Mouse (Mus musculus) left cerebral cortex, postnatal 14 days (tissue): ENCODE data around the gene Mphosph9. TPM values are rescaled to one million over a fixed set of nuclear protein-coding genes. Genes with fewer than 3 reads are reported as not detected.
"Not testable (repeated sequence)": the region's sequence is repeated elsewhere in the genome, so short reads cannot be mapped to it uniquely, and the experiment has no call there.

Experiments used
- DNase-seq, 2 experiments: peaks; one replicate each; pipeline ENCODE4 v3.0.0; 2021 to 2022; ENCODE audit warnings: low spot score in 2 of 2, mixed read lengths in 1 of 2
- intact Hi-C: fragments of 180-260 bp; cut with DNase I; formaldehyde crosslinking; loops from one replicate; pipeline ENCODE4 v1.15.1; 2025
- total RNA-seq, 2 experiments: library from RNA; stranded (reverse); gene quantifications; 2 replicates each; pipeline ENCODE4 v1.2.3; 2021

The Mphosph9 gene
- total RNA-seq, 2 experiments from 2014 or later = 17.5 to 18.9 TPM

DNA sequence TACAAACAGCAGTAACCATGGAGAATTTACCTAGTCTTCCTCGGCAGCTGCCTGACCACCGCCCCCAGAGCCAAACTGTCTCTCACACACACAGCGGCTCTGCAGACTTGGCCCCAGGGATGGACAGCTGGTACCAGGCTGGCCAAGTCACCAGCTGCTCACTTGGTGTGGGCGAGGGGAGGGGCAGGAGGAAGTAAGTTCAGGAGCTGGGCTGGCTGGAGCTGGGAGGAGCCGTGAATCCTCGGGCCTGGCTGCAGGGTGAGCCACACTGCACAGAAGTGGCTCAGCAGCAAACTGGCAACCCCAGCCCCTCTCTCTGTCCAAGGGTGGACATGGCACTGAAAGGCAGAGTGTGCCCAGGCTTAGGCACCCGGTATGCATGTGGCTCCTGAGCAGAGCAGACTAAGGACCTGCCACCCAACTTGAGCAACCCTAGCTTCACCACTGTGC lies 23.4 kb upstream of the Mphosph9 start:
- intact Hi-C loops = no loop called here

DNA sequence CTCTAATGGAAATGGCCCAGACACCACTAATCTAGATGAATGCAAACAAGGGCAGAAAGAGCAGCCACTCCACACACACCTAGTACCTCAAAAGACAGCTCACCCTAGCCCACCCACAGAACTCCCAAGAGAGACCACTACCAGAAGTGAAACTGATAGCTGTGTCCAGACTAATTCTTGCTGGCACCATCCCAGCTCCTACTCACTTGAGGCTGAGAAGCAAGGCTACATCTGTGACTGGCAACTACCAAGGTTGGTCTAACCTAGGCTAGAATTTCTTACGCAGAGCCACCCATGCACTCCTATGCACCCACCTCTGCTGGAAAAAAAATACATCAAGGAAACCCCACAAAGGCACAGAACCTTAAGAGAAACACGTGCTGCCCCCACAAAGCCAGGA lies 22.6 kb upstream of the Mphosph9 start:
- intact Hi-C loops = no loop called here
- no peak for DNase-seq

More for the DNA sequence above, 23.4 kb upstream of the Mphosph9 start:
- DNase-seq = peak; percentile 70 to 89

DNA sequence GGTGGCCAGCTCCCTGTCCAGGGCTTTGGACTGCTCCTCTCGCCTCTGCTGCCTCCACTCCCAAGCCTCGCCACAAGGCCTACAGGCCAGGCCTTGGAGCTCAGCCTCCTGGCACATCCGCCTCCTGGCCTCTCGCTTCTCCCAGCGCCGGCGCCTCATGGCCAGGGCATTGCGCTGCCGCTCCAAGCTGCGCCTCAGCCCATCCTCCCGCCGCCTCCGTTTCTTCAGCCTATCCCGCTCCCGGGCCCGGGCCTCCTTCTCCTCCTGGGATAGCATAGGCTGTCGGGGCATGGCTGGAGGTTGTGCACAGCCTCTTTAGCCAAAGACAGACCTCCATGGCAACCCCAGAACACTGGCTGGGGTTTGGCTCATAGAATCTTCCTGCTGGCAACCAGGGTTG lies 21.4 kb upstream of the Mphosph9 start:
- no peak for DNase-seq
- intact Hi-C loops = no loop called here

DNA sequence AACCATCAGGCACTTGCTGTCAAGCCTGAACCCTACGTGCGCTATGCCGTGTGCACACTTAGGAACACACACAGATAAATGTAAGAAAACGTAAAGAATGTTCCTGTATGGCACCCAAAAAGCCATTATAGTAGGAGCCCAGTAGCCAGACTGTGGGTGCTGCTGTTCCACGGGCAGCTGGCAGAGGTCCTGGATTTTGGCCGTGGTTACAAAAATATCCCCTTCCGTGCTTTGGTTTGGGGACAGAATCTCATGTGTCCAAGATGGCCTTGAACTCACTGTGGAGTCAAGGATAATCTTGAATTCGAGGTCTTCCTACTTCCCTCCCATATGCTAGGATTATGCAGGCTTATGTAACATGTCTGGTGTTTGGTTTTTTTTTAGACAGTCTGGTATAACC lies 15.1 kb upstream of the Mphosph9 start:
- no peak for DNase-seq
- intact Hi-C loops = no loop called here

DNA sequence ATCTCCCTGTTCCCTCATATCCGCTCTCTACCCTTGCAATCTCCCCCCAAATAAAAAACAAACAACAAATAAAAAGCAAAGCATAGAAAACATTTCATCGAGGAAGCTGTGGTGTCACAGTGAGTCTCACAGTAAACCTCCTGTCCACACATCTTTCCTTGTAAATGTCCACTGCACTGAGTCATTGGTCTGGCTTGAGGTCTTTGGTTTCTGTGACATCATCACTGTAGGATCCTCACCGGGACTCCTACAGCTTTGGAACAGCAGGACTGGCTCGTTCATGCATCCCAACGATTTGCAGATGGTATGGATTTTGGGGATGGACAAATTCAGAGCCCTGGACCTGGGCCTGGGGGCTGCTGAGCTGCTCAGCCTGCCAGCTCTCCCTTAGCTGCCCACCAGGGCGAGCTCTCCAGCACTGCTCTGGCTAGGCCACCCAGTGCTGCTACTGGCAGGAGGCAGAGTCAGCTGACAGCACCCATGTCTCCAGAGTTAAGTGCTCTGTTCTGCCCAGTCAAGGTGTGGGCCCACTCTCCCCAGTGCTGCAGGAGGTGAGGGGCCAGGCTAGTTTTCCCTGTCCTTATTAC lies 14.1 kb upstream of the Mphosph9 start:
- intact Hi-C loops, DNase-seq: not testable (repeated sequence)

DNA sequence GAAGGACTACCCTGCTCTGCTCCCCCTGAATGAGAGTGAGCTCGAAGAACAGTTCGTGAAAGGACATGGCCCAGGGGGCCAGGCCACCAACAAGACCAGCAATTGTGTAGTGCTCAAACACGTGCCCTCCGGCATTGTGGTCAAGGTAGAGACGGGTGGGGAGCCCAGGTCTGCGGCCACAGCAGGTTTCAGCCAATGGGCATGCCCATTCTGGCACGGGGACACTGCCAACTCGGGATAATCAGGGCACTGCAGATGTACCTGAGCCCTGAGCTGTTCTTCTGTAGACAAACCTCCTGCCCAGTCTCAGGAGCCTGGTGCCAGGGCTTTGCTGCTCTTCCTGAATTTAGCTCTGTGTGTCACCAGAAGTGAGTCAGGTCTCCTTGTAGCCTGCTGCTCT lies 11.0 kb upstream of the Mphosph9 start:
- intact Hi-C loops = no loop called here

DNA sequence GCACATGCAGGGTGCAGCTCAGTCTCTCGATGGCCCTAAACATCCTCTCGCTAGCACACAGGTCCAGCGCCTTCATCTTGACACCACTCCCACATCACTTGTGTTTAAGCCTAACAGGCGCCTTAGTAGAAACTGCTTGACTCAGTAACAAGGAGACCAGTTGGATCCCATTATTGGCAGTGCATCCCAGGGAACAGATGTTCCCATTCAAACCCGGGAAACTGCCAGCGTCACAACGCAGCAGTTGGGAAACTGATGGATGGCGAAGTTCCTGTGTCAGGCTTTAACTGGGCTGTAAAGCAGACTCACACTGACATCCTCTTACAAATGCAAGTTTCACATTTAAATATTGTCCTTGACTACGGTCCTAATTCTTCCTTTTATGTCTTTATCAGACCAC lies 10.1 kb upstream of the Mphosph9 start:
- DNase-seq = peak; percentile 64 to 67
- intact Hi-C loops = no loop called here

More for the DNA sequence above, 11.0 kb upstream of the Mphosph9 start:
- DNase-seq = no peak

DNA sequence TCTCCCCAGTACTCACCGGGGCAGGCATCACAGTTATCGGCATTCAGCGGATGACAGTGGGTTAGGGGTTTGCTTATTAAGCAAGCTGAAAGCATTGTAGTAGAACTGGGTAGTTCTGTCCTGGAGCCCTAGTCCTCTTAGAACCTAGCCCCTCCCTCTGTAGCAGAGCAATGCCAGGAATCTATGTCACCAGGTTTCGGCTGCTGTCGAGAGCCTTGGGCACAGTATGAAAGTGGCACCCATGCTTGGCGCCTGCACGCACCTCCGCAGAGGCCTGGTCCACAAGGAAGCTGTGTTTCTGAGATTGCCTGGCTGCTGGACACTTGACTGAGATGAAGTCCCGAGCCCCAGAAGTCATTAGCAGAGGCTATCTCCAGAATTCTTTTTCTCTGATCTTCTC lies 9.3 kb upstream of the Mphosph9 start:
- DNase-seq = no peak
- intact Hi-C loops = no loop called here

DNA sequence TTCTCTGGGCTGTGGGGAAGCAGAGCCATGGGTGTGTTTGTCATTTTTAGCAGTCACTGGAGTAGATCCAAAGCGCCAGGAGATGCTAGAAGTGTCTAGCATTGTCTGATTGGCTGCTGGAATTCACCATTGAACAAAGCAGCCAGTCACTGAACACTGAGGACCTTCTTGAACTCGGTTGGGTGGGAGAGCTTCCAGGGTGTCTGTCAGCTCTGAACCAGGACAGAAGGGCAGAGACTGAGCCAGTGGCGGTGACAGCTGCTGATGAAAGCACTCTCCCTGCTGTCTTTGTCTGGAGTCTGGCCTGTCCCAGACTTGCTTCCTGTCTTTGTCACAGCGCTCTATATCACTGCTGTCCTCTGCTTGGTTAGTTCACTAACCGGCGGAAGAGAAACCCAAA lies 6.6 kb upstream of the Mphosph9 start:
- intact Hi-C loops = no loop called here
- peak; percentile 63 to 84 for DNase-seq

DNA sequence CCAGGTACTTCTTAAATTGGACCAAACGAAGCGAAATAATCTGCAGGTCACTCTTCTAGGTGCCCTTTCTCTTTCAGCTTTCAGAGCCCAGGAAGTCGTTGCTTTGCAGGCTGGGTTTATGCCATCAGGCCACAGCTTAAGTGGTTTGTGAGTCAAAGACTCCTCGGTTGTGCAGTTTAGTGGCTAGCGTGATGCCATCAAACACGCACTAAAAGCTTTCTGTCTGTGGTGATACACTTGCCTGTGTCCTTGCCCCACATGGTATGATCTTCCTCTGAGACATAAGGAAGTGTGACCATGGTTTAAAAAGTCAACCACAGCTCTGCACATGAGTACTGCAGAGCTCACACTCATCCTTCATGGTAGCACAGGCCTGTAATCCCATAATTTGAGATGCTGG lies 2.3 kb upstream of the Mphosph9 start:
- DNase-seq = no peak
- intact Hi-C loops = no loop called here

DNA sequence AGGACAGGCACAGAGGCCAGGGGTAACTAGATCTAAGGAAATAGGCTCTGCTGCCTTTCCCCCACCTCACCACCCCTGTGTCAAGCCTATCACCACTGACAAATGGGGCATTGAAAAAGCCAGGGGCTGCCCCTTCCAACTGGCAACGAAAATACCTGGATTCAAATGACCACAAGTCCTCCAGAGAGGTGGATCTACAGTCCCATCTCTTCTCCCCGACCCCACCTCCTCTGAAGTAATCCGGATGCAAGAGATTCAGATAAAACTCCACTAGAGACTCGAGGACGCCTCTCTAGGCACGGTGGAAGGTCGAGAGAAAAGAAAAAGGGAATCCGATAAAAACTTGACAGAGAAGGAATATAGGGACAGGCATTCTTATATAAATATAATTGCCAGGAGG lies 943 bp downstream of the Mphosph9 start:
- intact Hi-C loops = no loop called here
- DNase-seq = no peak

DNA sequence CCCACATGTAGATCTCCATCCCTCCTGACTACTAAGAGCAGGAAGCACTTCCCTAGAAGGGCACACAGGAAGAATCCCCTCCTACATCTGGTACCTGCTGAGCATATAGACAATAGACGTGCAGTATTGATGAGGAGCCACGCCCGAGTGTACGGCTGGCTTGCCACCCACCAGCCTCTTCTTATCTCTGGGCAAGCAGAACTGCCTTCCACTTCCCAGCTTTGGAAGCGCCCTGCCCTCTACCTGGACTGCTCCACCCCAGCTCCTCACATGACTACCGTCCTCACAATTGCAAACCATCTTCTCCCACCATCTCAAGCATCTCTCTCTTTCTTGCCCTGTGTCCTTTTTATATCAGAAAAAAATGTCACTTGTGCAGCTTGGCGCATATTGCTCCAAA lies 10.1 kb downstream of the Mphosph9 start:
- intact Hi-C loops = no loop called here
- no peak for DNase-seq

DNA sequence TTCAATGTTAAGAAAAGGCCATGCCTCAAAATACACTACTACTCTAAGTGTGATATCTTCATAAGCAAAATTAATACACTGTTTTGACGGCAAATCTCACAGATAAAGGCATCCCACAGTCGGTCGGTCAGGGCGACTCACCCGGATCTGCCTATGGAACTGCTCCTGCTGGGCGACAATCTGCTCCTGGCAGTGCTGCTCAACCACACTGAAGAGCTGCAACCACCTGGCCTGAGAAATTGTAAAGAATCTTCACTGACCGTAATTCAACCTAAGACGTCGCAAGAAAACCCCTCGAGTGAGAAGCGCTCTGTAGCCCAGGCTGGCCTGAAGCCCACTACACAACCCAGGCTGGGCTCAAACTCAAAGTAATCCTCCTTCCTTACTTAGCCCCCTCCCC lies 11.8 kb downstream of the Mphosph9 start:
- intact Hi-C loops = no loop called here
- DNase-seq = no peak

DNA sequence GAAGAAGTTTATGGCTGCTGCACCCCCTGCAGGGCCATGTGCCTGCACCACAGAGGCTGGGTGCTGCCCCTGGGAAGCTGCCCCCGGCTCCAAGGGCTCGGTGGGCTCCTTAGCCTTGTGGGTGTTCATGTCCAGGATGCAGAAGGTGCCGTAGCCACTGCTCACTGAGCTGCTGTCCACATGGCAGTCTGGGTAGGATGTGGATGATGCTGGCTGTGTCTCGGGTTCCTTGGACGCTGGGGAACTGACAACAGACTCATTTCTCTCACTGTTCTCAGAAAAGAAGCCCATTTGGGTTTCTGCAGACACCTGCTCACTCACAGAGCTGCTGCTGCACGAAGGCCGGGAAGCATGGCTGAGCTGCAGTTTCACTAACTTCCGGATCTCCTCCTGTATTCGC lies 12.3 kb downstream of the Mphosph9 start:
- DNase-seq = no peak
- intact Hi-C loops = no loop called here

DNA sequence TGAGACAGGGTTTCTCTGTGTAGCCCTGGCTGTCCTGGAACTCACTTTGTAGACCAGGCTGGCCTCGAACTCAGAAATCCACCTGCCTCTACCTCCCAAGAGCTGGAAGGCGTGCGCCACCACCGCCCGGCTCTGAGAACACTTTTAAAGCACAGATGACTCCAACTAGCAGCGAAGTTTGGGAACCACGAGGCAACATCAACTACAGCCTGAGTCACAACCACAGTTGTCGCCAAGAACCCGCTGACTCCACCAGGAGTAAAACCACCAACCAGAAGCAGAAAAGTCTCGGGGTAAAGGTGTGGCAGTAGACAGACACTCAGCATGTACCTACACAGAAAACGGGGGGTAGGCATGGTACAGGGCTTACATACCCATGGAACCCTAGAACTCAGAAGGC lies 17.7 kb downstream of the Mphosph9 start:
- no peak for DNase-seq
- intact Hi-C loops = no loop called here

DNA sequence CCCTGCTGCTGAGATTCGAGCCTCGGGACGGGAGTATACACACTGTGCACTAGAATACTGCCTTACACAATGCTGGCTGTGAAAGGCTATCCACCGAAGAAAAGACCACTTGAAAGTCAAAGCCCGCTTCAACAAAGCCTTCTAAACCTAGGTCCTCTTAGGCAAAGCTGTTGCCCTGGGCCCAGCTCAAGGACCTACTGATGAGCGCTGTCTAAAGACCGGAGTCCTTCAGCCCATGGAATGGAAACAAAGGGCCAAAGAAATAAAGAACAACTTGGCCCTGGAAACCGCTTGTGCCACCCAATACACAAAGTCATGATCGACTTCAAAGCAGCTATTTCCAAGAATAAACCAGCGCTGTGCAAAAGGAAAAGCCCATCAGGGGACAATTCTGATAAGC lies 18.6 kb downstream of the Mphosph9 start:
- intact Hi-C loops = no loop called here
- DNase-seq = no peak

DNA sequence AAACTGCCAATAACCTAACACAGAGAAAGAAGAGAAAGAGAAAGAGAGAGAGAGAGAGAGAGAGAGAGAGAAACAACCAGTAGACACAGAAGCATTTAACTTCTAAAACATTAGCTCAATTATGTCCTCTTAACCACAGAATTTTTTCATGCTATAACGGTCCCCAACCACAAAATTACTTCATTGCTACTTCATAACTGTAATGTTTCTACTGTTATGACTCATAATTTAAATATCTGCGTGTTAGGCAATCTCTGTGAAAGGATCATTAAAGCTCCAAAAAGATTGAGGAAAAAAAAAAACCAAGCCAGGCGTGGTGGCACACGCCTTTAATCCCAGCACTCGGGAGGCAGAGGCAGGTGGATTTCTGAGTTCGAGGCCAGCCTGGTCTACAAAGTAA lies 24.9 kb downstream of the Mphosph9 start:
- DNase-seq, intact Hi-C loops: not testable (repeated sequence)

DNA sequence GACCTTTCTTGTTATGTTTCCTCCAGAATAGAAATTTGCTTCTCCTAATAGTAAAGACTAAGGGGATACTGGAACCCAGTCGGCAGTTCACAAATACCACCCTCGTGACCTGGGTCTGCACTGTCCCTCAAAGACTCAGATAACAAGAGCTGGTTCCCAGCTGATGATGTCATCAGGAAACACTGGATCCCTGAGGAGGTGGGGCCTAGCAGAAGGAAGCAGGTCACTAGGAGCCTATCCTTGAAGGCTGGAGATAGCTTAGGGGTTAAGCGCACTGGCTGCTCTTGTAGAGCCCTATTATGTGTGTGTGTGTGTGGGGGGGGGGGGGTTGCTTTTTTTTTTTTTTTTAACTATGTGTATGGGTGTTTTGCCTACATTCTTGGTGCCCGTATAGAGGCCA lies 27.6 kb downstream of the Mphosph9 start:
- no peak for DNase-seq
- intact Hi-C loops = no loop called here

DNA sequence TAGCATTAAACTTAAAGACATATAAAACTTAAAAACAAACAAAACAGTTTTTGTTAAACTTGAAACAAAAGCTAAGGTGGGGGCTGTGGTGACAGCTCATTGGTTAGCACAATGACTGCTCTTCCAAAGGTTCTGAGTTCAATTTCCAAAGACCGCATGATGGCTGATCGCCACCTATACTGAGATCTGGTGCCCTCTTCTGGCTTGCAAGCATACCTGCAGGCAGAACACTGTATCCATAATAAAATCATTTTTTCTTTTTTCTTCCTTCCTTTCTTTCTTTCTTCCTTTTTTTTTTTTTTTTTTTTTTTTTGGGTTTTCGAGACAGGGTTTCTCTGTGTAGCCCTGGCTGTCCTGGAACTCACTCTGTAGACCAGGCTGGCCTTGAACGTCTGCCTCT lies 28.5 kb downstream of the Mphosph9 start:
- DNase-seq, intact Hi-C loops: not testable (repeated sequence)

DNA sequence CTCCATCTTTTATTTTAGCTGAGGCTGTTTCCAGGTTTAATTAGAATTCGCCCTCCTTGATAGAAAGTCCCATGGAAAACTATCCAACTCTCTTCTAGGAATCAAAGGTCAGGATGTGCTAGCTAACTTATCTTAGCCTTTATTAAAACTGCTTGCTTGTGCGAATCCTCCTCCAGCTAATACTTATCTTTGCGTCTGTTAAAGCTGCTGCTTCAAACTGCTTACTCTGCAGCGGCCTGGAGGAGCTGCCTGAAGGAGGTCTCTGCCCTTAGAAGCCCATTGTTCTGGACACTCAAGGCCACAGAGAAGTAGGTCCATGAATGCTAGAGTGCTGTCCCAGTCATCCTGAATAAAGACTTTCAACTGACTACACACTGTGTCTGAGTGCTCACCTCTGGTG lies 31.3 kb downstream of the Mphosph9 start:
- DNase-seq = no peak
- intact Hi-C loops = no loop called here

DNA sequence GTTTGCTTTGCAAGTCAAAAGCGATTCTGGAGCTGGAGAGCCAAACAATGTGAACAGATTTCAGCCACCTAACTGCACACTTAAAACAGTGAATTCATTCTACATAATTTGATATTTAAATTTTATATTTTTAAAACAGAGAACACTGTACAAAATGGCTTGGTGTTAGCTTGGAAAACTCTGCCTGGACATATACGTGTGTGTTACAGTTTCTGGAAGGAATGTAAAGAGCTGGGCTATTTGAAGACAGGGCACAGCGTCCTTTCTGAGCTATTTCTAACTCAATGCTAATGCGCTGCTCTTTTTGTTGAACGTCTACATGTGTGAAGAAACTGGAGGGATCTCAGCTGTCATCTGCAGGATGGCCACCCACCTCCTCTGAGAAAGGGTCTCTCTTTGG lies 33.8 kb downstream of the Mphosph9 start:
- intact Hi-C loops = no loop called here
- peak in 1 of 2 experiments; percentile 58 for DNase-seq

DNA sequence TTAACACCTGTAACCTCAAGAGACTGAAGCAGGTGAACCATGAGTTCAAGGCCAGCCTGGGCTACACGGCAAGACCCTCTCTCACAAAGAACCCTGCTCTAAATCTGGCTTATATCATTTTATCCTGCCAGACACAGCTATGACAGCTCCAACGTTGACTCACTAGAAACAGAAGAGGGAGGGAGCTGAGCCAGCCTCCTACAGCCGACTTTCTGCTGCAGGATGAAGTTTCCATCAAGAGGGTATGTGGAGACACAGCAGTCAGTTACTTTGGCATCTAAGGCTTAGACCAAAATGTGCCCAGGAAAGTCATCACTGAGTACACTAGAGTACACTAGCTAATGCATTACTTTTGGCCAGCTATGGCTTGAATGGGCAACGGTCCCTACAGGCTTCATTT lies 37.6 kb downstream of the Mphosph9 start:
- intact Hi-C loops = no loop called here
- DNase-seq = no peak
